Mouse (Mus musculus) cerebellum, postnatal 4 days (tissue): ENCODE results near the gene Rab3gap2.
A peak's percentile ranks its signal among the peaks of the same experiment; 100 is the strongest.

Experiments used
- DNase-seq, 2 experiments: peaks; one replicate each; pipeline ENCODE4 v3.0.0; 2022; ENCODE audit warnings: low spot score in 2 of 2, mixed read lengths in 1 of 2

Gene Rab3gap2

GRCm38 (mm10) chr1:185226889-185227288 is 23.0 kb downstream of the Rab3gap2 start:
- DNase-seq, result no peak

DNA sequence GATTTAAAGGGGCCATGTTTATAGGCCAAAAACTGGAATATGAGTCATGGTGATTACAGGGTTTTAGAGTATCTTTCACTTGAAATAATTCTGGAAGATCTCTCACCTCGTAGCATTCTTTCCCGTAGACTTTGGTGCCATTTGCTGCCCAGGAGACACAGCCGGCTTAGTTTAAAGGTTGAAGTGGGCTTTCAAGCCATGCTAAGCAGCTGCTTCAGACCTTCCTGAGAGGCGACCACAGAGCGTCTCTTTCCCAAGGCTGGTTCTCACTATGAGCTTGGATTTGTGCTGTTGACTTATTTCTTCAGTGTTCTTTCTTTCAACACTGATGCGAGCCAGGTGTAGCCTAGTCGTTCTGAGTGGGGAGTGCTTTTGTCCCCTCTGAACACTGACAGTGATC is 23.8 kb downstream of the Rab3gap2 start:
- DNase-seq, result no peak

DNA sequence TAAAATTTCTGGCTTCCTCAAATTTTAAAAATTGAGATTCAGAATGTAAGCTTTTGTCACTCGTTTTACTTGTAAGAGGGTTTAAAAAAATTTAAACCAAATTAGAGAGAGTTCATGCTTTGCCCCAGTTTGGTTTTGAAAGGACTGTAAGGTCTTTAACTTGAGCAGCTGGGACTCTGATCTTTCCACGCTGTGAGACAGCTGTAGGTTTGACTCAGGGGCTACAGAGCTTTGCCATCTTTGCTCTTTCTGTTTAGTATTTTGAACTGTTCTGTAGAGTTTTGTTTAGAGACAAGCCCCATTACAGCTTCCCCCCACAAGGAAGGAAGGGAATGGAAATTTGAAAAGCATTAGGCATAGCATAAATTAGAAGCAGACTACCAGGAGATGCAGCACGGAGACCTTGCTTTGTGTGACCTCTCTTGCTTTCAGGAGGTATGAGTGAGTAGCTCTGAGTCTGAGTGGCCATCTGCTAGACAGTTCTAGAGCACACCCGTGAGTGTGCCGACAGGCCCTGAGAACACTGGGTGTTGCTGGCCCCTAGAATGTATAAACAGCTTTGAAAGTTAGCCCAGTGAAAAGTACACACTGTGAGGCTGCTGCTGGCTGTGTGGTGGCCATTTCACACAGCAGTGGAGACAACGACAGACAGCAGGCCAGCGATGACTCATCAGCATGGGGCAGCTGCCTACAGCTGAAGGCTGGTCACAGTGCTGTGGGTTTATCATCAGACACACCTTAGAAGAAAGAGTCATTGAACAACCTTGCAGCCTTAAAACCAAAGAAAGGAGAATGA is 25.7 kb downstream of the Rab3gap2 start:
- DNase-seq, result no peak

- DNase-seq, result no peak
Observed at GRCm38 (mm10) chr1:185235837-185236236, 31.9 kb downstream of the Rab3gap2 start.

GRCm38 (mm10) chr1:185236530-185236929 is 32.6 kb downstream of the Rab3gap2 start:
- DNase-seq, result no peak

DNA sequence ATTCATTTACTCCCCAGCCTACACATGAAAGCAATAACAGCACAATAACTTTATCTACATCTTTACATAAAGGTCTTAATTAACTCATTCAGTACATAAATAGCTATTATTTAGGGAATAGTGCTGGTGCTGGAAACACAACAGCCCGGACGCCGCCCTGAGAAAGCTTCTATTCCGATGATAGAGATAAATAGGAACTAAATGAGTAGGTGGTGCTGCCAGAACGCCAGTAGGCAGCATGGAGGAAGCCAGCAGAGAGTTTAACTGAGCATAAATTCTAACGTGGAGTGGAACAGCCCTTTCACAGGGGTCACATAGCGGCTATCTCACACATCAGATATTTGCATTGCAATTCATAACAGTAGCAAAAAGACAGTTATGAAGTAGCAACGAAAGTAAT is 39.1 kb downstream of the Rab3gap2 start:
- DNase-seq, result no peak

DNA sequence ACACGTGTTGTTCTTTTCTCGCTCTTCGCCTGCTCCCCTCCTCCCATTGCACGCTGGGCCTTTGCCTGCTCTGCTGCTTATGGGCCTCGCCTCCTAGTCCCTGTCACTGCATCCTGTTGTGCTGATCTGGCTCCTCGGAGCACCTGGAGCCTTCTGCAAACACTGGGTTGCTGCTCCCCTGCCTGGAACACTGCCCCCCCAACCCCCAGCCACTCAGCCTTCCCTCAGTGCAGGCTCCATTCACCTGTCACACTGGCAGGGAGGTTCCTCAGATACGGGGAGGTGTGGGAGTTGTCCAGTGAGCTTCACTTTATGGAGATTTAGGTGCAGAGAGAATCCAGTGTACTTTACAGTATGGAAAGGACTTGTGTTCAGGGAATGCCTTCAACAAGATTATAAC is 41.5 kb downstream of the Rab3gap2 start:
- no peak for DNase-seq

DNA sequence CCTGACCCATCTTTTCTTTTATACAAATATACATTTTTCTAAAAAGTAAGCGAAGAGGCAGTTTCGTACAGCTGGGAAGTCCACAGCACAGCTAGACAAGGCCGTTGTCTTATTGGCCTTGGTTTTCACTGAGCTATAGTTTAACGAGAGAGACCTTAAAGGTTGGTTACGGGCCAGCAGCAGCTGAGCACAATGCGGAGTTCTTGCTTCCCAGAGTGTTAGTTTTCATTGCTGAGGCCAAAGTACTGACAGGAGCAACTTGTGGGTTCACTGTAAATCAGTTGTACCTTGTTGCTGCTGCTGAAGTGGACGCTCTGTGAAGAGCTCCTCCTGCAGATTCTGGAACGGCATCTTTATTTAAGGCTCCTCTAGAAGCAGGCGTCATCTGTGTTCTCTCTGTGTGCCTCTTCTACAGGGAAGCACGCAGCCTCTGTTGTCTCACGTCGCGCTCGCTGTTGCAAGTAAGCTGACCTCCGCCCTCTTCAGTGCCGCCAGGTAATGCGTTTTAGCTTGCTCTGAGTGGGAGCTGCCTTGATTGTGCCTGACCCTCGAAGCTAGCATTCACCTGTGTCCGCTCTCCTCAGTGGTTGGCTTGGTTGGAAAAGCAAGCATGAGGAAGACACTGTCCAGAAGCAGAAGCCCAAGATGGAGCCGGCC is 43.6 kb downstream of the Rab3gap2 start:
- DNase-seq, result no peak

- DNase-seq, result no peak
Observed at GRCm38 (mm10) chr1:185248728-185249127, 44.8 kb downstream of the Rab3gap2 start.

- DNase-seq, result no peak
Observed at GRCm38 (mm10) chr1:185252351-185252750, 48.4 kb downstream of the Rab3gap2 start.

DNA sequence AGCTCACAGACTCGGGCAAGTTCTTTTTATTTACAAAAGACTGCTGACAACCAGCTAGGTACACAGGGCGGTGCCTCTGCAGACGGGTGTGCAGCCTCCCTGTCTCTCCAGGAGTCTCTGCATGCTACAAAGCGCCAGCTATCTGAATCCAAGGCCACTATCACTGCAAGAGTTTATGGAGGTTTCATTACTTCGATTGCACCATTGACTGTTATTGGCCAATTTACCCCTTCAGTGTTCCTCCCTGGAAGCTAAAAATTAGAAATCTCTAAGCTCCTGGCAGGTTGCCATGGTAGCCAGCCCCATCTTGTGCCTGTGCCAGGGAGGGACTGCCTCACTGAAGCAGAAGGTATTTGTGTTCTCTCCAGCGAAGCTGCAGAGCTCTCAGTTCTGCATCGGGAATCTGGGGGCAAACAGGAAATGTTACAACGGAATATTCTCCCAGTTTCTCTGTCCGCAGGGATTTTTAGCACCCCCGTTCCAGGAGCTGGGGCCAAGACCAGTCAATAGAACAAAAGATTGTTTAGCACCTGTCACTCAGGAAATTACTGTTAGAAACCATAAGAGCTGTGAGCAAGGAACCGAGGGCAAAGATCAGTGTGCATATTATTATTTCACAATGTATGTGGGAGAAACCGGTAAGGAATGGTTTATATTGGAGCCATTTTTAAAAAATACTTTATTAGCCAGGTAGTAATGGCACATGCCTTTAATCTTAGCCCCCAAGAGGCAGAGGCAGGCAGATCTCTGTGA is 49.4 kb downstream of the Rab3gap2 start:
- peak in 1 of 2 experiments; percentile 40 for DNase-seq

GRCm38 (mm10) chr1:185255336-185255735 is 51.4 kb downstream of the Rab3gap2 start:
- DNase-seq, result no peak

DNA sequence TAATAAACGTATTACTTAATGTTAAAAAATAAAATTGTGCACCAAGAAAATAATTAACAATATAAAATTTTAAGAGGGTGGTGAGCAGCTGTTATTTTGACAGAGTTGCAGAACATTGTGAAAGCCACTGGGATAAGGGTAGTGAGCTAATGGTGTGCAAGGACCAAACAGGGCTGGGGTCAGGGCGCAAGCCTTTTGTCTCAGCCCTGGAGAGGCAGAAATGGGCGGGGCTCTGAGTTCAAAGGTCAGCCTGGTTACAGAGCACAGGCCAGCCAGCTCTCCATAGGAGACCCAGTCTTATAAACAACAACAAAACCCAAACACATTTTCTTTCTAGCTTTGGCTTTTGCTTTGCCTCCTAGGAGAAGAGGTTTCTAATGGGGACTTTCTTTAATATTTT is 52.8 kb downstream of the Rab3gap2 start:
- DNase-seq, result no peak

- peak in 1 of 2 experiments; percentile 40 for DNase-seq
Observed at GRCm38 (mm10) chr1:185262565-185262964, 58.6 kb downstream of the Rab3gap2 start.

DNA sequence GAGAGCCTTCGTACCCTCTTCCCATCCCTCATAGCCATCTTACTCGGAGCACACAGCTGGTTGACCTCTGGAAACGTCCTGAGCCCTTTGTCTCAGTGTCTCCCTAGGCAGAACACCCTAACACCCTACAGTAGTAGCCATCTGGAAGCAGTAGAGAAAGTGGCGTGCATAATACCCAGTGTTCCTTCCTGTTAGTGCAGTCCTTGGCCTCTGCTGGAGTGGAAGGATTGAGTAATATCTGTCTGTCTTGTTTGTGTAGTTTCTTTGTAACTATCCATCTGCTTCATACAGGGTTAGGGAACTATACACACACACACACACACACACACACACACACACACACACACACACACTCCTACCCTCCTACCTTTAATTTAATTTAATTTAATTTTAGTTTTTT is 64.8 kb downstream of the Rab3gap2 start:
- DNase-seq, result no peak

DNA sequence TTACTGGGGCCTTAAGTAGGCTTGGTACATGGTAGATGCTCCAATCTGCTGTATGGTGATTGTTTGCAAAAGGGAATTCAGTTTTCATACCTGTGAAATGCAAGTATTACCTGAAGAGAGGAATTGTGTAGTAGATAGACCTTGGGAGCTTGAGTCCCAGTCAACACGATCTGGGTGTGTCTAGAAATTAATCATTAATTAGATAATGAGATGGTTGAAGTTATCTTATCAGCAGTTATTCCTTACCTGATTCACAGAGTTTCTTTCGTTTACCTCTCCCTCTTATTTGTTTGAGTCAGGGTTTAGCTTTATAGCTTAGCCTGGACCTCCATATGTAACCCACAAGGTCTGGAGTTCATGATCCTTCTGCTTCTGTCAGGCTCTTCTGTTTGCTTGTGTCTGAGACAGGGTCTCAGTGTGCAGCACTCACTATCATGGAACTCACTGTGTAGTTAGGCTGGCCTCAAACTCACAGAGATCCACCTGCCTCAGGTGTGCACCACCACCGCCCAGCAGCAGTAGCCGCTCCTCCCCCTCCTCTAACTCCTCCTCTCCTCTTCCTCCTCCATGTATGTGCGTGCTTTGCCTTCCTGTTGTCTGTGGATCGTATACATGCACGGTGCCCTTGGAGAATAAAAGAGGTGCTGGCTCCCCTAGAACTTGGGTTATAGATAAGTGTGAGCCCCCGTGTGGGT is 66.6 kb downstream of the Rab3gap2 start:
- no peak for DNase-seq

- DNase-seq, result no peak
Observed at GRCm38 (mm10) chr1:185271373-185271772, 67.5 kb downstream of the Rab3gap2 start.

DNA sequence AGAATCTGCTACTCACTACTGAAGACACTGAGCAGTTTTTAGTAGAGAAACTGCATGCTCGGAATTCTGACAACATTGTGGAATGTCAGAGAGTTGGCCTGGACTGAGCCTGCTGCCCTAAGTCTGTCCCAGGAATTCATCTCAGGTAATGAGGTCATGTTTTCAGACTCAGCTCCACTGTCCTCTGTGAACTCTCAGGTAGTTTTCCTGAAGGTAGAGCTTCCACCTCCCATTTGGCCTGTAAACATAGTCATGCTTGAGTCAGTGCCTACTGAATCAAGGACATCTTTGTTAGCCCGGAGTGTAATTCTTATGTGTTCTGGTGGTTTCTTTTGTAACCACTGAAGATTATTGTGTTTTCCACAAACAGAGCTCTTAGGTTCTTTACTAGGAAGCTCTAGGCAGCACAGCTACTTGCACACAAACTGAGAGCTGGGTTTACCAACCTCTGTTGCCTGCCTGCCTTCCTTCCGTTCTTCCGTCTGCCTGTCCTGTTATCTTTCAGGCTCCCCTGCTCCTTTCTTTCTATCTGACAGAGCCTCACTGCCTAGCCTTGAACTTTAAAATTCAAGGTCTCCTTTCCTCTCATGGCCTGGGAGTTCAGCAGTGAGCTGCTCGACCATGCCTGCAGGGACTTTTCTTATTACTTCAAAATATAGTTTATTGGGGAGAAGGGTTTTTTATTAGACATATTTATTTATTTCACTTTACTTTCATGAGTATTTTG is 71.1 kb downstream of the Rab3gap2 start:
- DNase-seq, result no peak

DNA sequence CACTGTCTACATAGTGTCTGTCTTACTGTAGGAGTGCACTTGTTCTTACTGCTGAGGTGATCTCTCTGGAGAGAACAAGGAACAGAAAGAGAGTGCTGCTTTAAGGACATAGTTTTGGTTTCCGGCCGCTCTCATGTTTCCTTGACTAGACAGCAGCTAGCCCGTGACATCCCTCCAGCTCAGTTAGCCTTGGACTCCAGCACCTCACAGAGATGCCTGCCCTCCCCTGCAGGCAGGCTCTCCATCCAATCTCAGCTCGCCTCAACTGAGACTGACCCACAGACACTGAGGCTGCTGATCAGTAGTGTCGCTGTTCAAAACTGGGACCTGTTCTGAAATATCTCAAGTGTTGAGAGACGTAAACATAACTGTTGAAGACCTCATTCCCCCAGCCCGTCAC is 72.1 kb downstream of the Rab3gap2 start:
- no peak for DNase-seq

DNA sequence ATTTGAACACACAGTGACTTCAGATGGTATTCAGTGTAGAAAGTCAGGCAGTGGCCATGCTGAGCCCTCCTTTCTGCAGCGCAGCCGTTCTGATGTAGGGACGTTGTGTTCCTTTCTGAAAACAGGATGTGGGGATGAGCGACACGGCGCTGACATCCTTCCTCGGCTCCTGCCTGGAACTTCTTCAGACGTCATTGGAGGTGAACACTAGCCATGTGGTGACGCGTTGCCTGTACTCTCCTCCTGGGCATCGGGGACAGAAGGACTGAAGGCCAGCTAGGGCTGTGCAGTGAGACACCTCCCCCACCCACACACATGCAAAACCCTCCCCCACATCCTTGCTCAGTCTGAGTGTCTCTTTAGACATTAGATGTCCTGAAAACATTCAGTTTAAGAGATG is 73.1 kb downstream of the Rab3gap2 start:
- DNase-seq, result no peak

GRCm38 (mm10) chr1:185279288-185279687 is 75.4 kb downstream of the Rab3gap2 start:
- no peak for DNase-seq
